Mouse (Mus musculus): ENCODE data around the gene Chil5. TPM values are rescaled to one million over a fixed set of nuclear protein-coding genes. Genes with fewer than 3 reads are reported as not detected.
"Not testable (repeated sequence)": the region's sequence is repeated elsewhere in the genome, so short reads cannot be mapped to it uniquely, and the experiment has no call there.

Chil5 gene
- polyA plus RNA-seq (2016; fragmentation: Nextera tagmentation; extraction: Ambion mirVana) = not detected in 2 replicates

DNA sequence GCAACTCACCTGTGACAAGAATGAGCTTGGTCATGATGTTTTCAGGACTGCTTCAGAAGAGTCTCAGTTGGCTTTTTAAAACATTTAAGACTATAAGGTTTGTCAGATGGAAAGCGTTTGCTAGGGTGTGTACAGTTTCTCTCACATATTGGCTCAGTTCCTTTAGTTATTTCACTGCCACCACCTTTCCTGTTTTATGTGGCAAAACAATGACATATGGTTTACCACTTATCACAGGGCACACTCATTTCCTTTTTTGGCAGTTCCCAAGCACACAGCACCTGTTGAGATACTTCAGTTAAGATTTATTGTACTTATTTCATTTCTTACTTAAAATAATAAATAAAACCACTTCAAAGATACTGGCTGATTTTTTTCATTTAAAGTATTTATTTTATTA lies at the start of gene Chil5:
TSS of gene Chil5 (minus strand) at position 34 of the 400 bp plus-strand sequence.
- Histone ChIP-seq H3K27me3 (ENCODE audit: insufficient read depth, poor library complexity, severe bottlenecking) (no peaks in the 10 kb centered on the region), H3K27ac (no peak within 1 kb of the TSS), H3K4me3 (no peak within 1 kb of the TSS), H3K36me3 (no peaks in the 10 kb centered on the region), H3K4me1 (no peaks in the 10 kb centered on the region), H3K9me3 (no peaks in the 10 kb centered on the region)
- WGBS = 79% methylated on average over 1 of the region's 1 CpGs
- no peak for DNase-seq (ENCODE audit: low spot score)

DNA sequence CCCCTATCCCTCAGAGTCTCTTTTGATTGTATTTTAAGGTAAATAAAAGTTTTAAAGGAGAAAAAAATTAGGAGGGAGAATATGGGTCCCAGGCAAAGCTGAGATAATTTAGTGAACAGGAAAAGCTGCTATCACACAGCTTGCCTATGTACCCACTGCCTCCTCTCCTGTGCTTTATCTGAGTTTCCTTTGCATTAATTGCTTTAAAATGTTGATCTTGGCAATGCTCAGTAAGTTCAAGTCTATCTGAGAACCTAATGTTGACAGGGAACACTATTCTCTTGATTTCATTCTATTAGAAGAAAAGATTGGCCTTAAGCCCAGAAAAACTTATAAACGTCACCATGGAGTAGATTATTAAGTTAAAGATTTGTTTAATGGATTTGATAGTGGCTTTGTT lies 42.2 kb upstream of the Chil5 start:
- Histone ChIP-seq H3K9me3 (no peaks in the 10 kb centered on the region), H3K36me3 (no peaks in the 10 kb centered on the region), H3K4me1 (no peaks in the 10 kb centered on the region), H3K4me3 (no peak overlapping the region), H3K27me3 (ENCODE audit: insufficient read depth, poor library complexity, severe bottlenecking) (no peaks in the 10 kb centered on the region), H3K27ac (no peak overlapping the region)
- DNase-seq (ENCODE audit: low spot score) = no peak
- WGBS = 51% methylated on average over 1 of the region's 1 CpGs

DNA sequence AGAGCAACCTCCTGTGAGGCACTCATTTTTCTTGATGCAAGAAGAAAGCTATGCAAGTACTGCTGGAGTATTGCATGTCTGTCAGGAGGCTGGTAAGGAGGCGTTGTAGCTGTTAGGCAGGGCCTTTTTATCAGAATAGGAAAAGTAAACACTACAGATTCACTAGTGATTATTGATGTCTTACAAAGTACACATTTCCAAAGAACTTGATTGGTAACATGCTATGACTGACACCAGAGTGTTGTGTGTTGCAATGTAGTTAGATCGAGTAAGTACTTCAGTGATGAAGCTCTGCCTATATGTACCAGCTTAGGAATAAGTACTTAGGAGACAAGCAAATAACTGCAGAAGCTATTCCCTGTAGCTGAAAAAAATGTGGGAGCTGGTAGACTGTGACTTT lies 38.4 kb upstream of the Chil5 start:
- no peak overlapping the region for H3K4me3 ChIP-seq
- H3K27me3 ChIP-seq (ENCODE audit: insufficient read depth, poor library complexity, severe bottlenecking) = no peaks in the 10 kb centered on the region
- H3K9me3 ChIP-seq = no peaks in the 10 kb centered on the region
- DNase-seq (ENCODE audit: low spot score) = no peak
- 79% methylated on average over 2 of the region's 2 CpGs for WGBS
- H3K4me1 ChIP-seq = no peaks in the 10 kb centered on the region
- no peak overlapping the region for H3K27ac ChIP-seq
- H3K36me3 ChIP-seq = no peaks in the 10 kb centered on the region

- not testable (repeated sequence) for H3K4me1 ChIP-seq; H3K4me3 ChIP-seq; DNase-seq (ENCODE audit: low spot score); H3K27ac ChIP-seq; H3K9me3 ChIP-seq; H3K36me3 ChIP-seq; H3K27me3 ChIP-seq (ENCODE audit: insufficient read depth, poor library complexity, severe bottlenecking)
- 30% methylated on average over 5 of the region's 5 CpGs for WGBS
Measured at GRCm38 (mm10) chr3:106067707-106068106, 35.1 kb upstream of the Chil5 start.

DNA sequence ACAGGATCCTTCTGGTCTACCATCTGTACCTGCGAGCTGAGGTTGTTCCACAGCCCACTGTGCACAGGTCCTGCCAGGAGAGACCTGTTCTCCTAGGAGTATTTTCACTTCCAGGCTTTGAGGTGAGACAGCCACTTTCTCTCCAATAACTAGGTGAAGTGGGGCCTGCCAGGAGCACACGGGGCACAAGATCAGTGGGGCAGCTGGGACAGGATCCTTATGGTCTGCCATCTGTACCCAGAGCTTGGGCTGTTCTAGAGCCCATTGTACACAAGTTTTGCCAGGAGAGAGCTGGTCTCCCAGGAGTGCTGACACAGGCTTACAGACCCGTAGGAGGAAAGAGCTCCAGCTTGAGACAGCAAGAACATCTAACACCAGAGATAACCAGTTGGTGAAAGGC lies 25.4 kb upstream of the Chil5 start:
- Histone ChIP-seq H3K4me3 (no peak overlapping the region), H3K27me3 (ENCODE audit: insufficient read depth, poor library complexity, severe bottlenecking) (no peaks in the 10 kb centered on the region), H3K4me1 (no peaks in the 10 kb centered on the region), H3K36me3 (no peaks in the 10 kb centered on the region), H3K9me3 (no peaks in the 10 kb centered on the region), H3K27ac (no peak overlapping the region)
- WGBS = 74% methylated on average over 3 of the region's 3 CpGs
- no peak for DNase-seq (ENCODE audit: low spot score)

DNA sequence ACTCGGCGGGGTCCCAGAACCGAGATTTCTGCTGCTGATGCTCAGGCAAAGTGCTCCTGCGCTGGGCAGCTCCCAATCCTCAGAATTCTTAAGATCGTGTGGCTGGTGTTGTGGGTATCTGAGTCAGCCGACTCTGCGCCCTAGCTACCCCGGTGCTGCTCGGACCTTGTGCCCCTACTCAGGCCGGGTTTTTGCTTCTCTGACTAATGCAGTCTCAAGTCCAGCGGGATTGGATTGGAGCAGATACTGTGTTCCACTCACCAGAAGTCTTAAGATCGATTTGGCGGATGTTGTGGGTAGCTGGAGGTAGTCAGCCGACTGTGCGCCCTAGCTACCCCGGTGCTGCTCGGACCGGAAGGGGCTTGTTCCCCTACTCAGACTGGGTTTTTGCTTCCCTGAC lies 19.3 kb upstream of the Chil5 start:
- no peak overlapping the region for H3K4me3 ChIP-seq
- H3K4me1 ChIP-seq = no peaks in the 10 kb centered on the region
- H3K9me3 ChIP-seq = no peaks in the 10 kb centered on the region
- 56% methylated on average over 18 of the region's 18 CpGs for WGBS
- no peaks in the 10 kb centered on the region for H3K36me3 ChIP-seq
- H3K27ac ChIP-seq = no peak overlapping the region
- no peak for DNase-seq (ENCODE audit: low spot score)
- H3K27me3 ChIP-seq (ENCODE audit: insufficient read depth, poor library complexity, severe bottlenecking) = no peaks in the 10 kb centered on the region

DNA sequence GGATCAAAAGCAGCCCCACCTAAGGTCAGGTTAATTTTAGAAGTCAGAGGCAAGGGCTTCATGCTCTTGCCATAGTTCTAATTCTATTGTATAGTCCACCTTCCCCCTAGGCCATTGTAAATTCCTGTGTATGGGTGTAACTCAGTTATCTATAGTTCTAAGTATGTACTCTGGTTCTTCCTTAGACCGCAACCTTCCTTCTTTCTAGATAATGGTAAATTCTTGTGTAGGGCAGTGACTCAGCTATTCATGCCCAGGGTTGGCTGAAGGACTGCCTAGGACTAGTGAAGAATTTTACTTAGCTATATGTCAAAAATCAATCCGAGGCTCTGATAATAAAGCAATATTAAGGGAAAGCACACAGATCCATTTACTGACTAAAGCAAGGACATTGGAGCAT lies 7.7 kb upstream of the Chil5 start:
- H3K36me3 ChIP-seq = no peaks in the 10 kb centered on the region
- no peaks in the 10 kb centered on the region for H3K9me3 ChIP-seq
- H3K4me1 ChIP-seq = no peaks in the 10 kb centered on the region
- no peak overlapping the region for H3K27ac ChIP-seq
- 72% methylated on average over 2 of the region's 2 CpGs for WGBS
- no peak overlapping the region for H3K4me3 ChIP-seq
- no peaks in the 10 kb centered on the region for H3K27me3 ChIP-seq (ENCODE audit: insufficient read depth, poor library complexity, severe bottlenecking)
- DNase-seq (ENCODE audit: low spot score) = no peak

GRCm38 (mm10) chr3:106024135-106024534 lies 8.5 kb downstream of the Chil5 start:
- no peaks in the 10 kb centered on the region for H3K27me3 ChIP-seq (ENCODE audit: insufficient read depth, poor library complexity, severe bottlenecking)
- WGBS = 75% methylated on average over 2 of the region's 2 CpGs

GRCm38 (mm10) chr3:106021840-106022239 lies 10.8 kb downstream of the Chil5 start:
- DNase-seq (ENCODE audit: low spot score) = no peak
- H3K9me3 ChIP-seq = no peaks in the 10 kb centered on the region

More at GRCm38 (mm10) chr3:106024135-106024534, 8.5 kb downstream of the Chil5 start:
- H3K27ac ChIP-seq = no peak overlapping the region
- no peak for DNase-seq (ENCODE audit: low spot score)
- H3K4me3 ChIP-seq = no peak overlapping the region
- H3K4me1 ChIP-seq = no peaks in the 10 kb centered on the region
- no peaks in the 10 kb centered on the region for H3K36me3 ChIP-seq
- no peaks in the 10 kb centered on the region for H3K9me3 ChIP-seq

DNA sequence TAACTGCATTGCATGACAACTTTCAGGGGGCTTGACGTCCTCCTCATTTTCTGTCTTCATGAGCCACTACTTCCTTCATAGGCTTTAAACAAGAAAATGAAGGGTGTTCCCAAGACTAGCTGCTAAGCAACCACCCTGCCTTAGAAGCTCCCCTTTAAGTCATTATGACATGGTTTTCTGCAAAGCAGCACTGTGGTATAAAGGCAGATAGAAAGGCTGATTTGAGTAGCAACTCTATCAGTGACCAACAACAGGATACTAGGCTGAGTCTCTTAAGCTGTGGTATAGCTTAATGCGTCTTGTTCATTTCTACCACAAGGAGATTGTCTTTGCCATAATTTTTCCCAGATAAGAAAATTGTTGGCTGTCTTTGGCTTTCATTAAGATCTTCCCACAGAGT lies 18.1 kb downstream of the Chil5 start, which contains the start of gene Pifo:
TSS of gene Pifo (minus strand) at position 101 of the 400 bp plus-strand sequence.
- H3K27me3 ChIP-seq (ENCODE audit: insufficient read depth, poor library complexity, severe bottlenecking) = no peaks in the 10 kb centered on the region
- H3K4me1 ChIP-seq = no peaks in the 10 kb centered on the region
- H3K27ac ChIP-seq = no peak within 1 kb of the TSS
- H3K9me3 ChIP-seq = no peaks in the 10 kb centered on the region
- no peak for DNase-seq (ENCODE audit: low spot score)
- WGBS = 84% methylated on average over 2 of the region's 2 CpGs
- no peaks in the 10 kb centered on the region for H3K36me3 ChIP-seq
- no peak within 1 kb of the TSS for H3K4me3 ChIP-seq

More at GRCm38 (mm10) chr3:106021840-106022239, 10.8 kb downstream of the Chil5 start:
- H3K4me1 ChIP-seq = no peaks in the 10 kb centered on the region
- no peaks in the 10 kb centered on the region for H3K27me3 ChIP-seq (ENCODE audit: insufficient read depth, poor library complexity, severe bottlenecking)
- H3K36me3 ChIP-seq = no peaks in the 10 kb centered on the region
- H3K27ac ChIP-seq = no peak overlapping the region
- H3K4me3 ChIP-seq = no peak overlapping the region

GRCm38 (mm10) chr3:106003360-106003759 lies 29.3 kb downstream of the Chil5 start:
- H3K4me1 ChIP-seq = peaks cover 11% of the 10 kb centered on the region
- WGBS = 52% methylated on average over 10 of the region's 10 CpGs
- DNase-seq (ENCODE audit: low spot score); H3K27me3 ChIP-seq (ENCODE audit: insufficient read depth, poor library complexity, severe bottlenecking); H3K27ac ChIP-seq; H3K9me3 ChIP-seq; H3K4me3 ChIP-seq; H3K36me3 ChIP-seq: not testable (repeated sequence)

- Histone ChIP-seq H3K27ac (no peak overlapping the region), H3K27me3 (ENCODE audit: insufficient read depth, poor library complexity, severe bottlenecking) (no peaks in the 10 kb centered on the region), H3K4me1 (peaks cover 11% of the 10 kb centered on the region), H3K4me3 (peak overlapping the region; percentile 47), H3K9me3 (no peaks in the 10 kb centered on the region), H3K36me3 (no peaks in the 10 kb centered on the region)
- peak; percentile 84 for DNase-seq (ENCODE audit: low spot score)
- 21% methylated on average over 17 of the region's 17 CpGs for WGBS
Measured at GRCm38 (mm10) chr3:106001416-106002370, 30.9 kb downstream of the Chil5 start.

DNA sequence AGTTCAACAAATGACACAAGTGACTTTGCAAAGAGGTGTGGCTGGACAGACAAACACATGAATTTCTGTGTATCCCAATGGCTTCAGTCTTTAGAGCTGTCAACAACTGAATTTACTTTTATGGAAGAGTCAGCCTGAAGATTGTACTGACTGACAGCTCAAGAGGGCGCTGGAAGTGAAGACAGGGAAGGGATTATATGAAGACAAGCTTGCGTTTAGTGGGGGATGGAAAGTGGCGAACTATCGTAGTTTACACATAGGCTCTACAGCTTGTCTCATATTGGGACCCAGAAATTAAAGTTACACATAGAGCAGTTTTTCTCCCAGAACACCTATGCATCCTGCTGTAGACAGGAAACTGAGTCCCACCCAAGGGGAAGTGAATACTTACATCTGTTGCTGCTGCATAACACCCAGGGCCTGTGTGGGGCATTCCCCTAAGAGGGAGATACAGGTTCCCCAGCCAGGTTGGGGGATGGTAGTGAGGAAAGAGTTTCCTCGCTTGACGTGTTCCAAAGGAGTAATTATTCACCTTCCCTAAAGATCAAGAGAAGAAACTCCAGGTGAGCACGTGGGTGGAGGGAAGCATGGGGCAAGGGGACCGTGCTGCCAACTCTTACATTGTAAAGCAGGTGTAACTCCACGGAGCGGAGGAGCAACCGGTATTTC lies 31.8 kb downstream of the Chil5 start:
- H3K36me3 ChIP-seq = no peaks in the 10 kb centered on the region
- H3K27me3 ChIP-seq (ENCODE audit: insufficient read depth, poor library complexity, severe bottlenecking) = no peaks in the 10 kb centered on the region
- H3K27ac ChIP-seq = no peak overlapping the region
- H3K9me3 ChIP-seq = no peaks in the 10 kb centered on the region
- H3K4me1 ChIP-seq = peaks cover 11% of the 10 kb centered on the region
- DNase-seq (ENCODE audit: low spot score) = no peak
- H3K4me3 ChIP-seq = peak overlapping the region; percentile 47
- WGBS = 17% methylated on average over 11 of the region's 11 CpGs

Data from heart, embryonic 10.5 days (tissue).